Mouse (Mus musculus) 3T3-L1 (cell line): ENCODE measurements around the gene Lce3e.

Experiments used
- DNase-seq: peaks from one replicate; pipeline ENCODE4 v3.0.0-alpha.2; 2015; ENCODE audit warnings: low read depth, low spot score

Lce3e gene

GRCm38 (mm10) chr3:92966761-92967160 is at the start of gene Lce3e:
Gene Lce3e (plus strand): TSS chr3:92967061.
- DNase-seq: no peak

GRCm38 (mm10) chr3:92920364-92920763 is 46.5 kb upstream of the Lce3e start:
- peak; percentile 89 for DNase-seq

GRCm38 (mm10) chr3:92926130-92926529 is 40.7 kb upstream of the Lce3e start, which contains the start of gene Lce3a:
Gene Lce3a (minus strand): TSS chr3:92926230.
- DNase-seq: no peak

- no peak for DNase-seq
Measured at GRCm38 (mm10) chr3:92932679-92933078, 34.2 kb upstream of the Lce3e start, which contains the start of gene Lce3b. Gene Lce3b (plus strand): TSS chr3:92932979.

GRCm38 (mm10) chr3:92944186-92944585 is 22.7 kb upstream of the Lce3e start, which contains the start of gene Lce3c:
Gene Lce3c (plus strand): TSS chr3:92944486.
- no peak for DNase-seq

GRCm38 (mm10) chr3:92957090-92957489 is 9.8 kb upstream of the Lce3e start, which contains the start of gene Lce3d:
Gene Lce3d (plus strand): TSS chr3:92957390.
- DNase-seq: no peak

GRCm38 (mm10) chr3:92978484-92978883 is 11.6 kb downstream of the Lce3e start:
- peak; percentile 70 for DNase-seq

- no peak for DNase-seq
Measured at GRCm38 (mm10) chr3:92991926-92992325, 25.1 kb downstream of the Lce3e start, which contains the start of gene Lce3f. Gene Lce3f (plus strand): TSS chr3:92992226.

- peak; percentile 90 for DNase-seq
Measured at GRCm38 (mm10) chr3:92998691-92999090, 31.8 kb downstream of the Lce3e start.

- peak; percentile 35 for DNase-seq
Measured at GRCm38 (mm10) chr3:93000621-93001020, 33.8 kb downstream of the Lce3e start.

GRCm38 (mm10) chr3:93002843-93003242 is 36.0 kb downstream of the Lce3e start:
- DNase-seq: no peak

GRCm38 (mm10) chr3:93014378-93014801 is 47.5 kb downstream of the Lce3e start:
- DNase-seq: no peak

- DNase-seq: no peak
Measured at GRCm38 (mm10) chr3:93014871-93015270, 48.0 kb downstream of the Lce3e start.

GRCm38 (mm10) chr3:93015460-93016104 is 48.7 kb downstream of the Lce3e start, which contains the start of gene Crct1:
Gene Crct1 (minus strand): TSS chr3:93015687.
- no peak for DNase-seq
